Mouse (Mus musculus) ES-E14 (cell line): ENCODE measurements at regions not wholly inside any gene's neighbourhood (a gene's known extent, or its start where the extent isn't known, plus 50 kb on each side); places are given as distances from the start of the nearest gene placed in this dataset.

Experiments used
- CHD2 ChIP-seq: IDR thresholded peaks from 2 replicates; pipeline ENCODE4 v1.6.1; 2014; ENCODE audit warnings: mild to moderate bottlenecking, low read depth, low read length, inconsistent platforms
- HCFC1 ChIP-seq: IDR thresholded peaks from 2 replicates; pipeline ENCODE4 v1.6.1; 2012; ENCODE audit warnings: low read length, inconsistent platforms, borderline replicate concordance; ENCODE audit not compliant: insufficient read depth
- MAFK ChIP-seq: IDR thresholded peaks from 2 replicates; pipeline ENCODE4 v1.6.1; 2014; ENCODE audit warnings: mild to moderate bottlenecking, low read depth, low read length, inconsistent platforms; ENCODE audit not compliant: insufficient read depth
- ZNF384 ChIP-seq: IDR thresholded peaks from 2 replicates; pipeline ENCODE4 v1.6.1; 2012; ENCODE audit warnings: low read depth, low read length, inconsistent platforms

DNA sequence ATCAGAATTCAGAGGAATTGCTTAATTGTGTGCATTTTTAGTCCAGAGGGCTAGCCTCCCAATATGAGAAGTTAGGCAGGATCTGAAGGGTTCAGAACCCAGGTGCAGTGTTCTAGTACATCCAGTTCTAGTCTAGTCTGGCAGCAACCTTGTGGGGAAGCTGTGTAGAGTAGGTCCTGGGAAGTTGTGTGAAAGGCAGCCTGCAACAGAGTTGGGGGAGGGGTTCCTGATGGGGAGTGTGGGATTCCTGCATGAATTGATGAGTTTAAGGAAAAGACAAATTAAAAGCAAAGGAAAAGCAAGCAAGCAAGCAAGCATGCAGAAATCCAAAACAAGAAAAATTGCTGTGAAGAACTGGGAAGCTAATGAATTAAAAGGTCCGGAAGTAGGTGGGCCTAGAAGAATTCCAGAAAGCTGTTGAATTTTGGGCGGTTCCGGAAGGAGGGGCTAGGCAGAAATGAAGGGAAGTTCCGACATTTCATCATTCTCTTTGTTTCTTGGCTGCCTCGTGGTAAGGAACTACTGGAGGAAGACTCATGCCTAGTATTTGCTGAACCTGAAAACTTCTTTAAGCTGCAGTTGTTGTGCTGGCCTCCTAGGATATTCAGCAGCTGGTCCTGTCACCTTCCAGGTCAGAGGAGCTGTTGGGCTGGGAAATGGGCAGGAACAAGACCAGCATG is 95.0 kb upstream of the Tnfrsf8 start:
- TF ChIP-seq MAFK (no peak), HCFC1 (no peak), ZNF384 (no peak), CHD2 (no peak)
